Mouse (Mus musculus): Measurements from ENCODE around the gene Osbpl5.

GRCm38 (mm10) chr7:143766893-143767292, 10.1 kb upstream of the Osbpl5 start, which contains the start of gene Mrgprg:
- TF ChIP-seq CTCF (IDR thresholded peaks at IDR 0.05; ENCODE audit: low read depth, low read length) (no peak), TAL1 (conservative IDR thresholded peaks at IDR 0.05; ENCODE audit: low read depth, low read length) (no peak), GATA1 (IDR thresholded peaks at IDR 0.05; ENCODE audit: borderline replicate concordance, low read length) (no peak), GATA2 (IDR thresholded peaks at IDR 0.05; ENCODE audit: borderline replicate concordance, low read depth, low read length) (no peak)
